Mouse (Mus musculus) skeletal muscle tissue, adult 2 months (tissue): ENCODE measurements around the gene Lpgat1.

Experiments used
- DNase-seq: peaks from one replicate; pipeline ENCODE4 v3.0.0-alpha.2; 2012; ENCODE audit warnings: low read depth, low spot score

Lpgat1 gene

DNA sequence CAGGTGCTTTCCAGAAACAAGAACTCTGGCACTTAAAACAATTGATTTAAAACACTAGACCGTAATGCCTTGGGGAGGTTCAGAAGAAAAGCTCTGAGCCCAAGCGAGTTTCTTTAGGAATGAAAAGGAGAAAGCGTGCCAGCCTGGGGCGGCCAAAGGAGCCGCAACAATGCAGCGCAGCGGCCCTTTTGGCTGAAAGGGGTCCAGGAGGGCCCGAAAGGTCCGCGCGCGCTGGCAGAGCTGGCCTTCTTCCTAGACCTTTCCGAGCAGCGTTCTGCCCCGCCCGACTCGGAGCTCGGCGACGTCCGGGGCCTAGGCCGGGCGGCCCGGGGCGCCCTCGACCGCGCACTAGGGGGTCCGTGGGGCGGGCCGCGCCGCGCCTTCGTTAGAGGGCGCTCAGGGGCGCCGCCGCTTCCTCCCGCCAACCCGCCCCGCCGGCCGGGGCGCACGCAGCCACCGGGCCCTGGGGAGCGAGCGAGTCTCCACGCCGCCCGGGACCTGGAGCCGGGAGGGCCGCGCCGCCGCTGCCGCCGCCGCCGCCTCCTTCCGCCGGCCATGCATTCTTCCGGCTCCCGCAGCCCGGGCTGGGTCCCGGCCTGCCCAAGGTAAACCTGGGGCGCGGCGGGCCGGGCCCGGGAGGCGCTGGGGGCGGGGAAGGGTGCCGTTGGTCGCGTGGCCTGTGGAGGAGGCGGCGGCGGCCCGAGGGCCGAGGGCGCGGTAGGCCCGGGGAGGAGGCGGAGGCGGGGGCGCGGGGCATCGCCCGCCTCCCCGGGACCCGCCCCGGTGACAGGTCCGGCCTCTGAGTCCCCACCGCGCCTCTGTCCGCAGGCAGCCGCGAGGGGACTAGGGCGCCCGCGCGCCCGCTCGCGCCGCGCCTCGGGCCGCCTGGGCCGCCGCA lies at the start of gene Lpgat1:
Gene Lpgat1, plus strand, starts transcription at position 234 of the 898 bp plus-strand sequence.
- DNase-seq, result peak; percentile 49

DNA sequence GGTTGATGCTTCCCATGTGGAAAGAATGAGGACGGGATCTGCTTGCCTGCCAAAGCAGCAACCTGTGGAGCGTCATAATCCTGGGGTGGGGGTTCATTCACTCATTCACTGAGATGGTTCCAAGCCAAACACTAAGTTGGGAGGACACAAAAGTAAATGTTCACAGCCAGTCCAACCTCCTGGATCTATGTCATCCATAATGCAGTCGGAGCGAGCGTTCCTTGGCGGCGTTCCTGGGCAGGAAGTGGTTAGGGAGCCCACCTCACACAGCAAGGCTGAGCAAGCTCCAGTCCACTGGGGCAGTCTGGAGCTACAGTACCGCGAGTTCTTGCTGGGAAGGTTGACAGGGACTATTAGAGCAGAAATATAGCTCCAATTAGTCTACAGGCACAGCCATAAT lies 49.6 kb upstream of the Lpgat1 start:
- no peak for DNase-seq

DNA sequence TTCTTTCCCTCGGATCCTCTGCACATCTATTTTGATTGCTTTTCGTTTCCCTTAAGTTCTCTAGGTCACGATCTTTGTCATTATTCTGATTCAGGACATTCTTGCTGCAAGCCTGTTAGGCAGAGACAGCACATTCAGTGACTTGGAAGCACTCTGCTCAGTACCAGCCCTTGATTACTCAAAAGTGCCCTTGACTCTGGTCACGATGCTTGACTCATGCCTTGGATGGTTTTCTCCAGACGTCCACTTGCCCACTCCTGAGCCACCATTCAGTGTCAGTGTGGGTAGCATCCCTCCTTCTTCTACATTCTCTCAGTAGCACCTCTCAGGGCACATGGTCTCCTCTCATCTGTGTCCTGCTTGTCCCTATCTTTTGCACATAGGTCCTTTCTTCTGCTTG lies 43.6 kb upstream of the Lpgat1 start:
- no peak for DNase-seq

DNA sequence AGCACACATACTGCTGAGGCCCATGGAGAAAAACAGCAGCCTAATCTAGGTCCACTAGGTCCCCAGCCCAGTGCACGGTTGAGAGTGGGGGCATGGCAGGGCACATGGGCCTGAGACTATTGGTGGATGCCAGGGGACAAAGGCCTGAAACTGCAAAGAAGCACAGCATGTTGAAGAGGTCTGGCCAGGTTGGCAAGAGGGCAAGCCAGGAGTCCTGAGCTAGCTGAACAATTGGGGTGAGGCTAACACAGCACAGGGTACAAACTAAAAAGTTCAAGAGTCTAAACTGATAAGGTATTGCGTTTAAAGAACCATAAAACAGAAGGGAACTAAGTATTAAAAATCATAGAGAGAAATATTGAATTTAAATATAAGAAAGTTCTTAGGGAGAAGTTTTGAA lies 36.0 kb upstream of the Lpgat1 start:
- DNase-seq, result no peak

DNA sequence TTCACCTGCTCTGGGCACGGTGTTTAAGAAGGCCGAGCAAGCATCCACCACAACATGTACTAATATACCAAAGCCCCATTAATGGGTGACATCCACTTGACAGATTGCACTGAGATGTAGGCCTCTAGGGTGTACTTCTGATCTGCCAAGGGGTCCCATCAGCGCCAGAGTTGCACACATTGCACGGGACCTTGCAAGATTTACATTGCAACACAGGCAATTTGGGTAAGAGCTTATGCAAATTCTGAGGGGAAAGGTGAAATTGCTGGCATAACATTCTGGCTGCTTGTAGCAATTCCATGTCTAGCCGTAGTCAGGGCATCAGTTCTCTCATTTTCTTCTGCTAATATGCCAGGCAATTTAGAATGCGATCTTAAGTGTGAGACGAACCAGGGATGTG lies 30.1 kb upstream of the Lpgat1 start:
- DNase-seq, result peak; percentile 7

DNA sequence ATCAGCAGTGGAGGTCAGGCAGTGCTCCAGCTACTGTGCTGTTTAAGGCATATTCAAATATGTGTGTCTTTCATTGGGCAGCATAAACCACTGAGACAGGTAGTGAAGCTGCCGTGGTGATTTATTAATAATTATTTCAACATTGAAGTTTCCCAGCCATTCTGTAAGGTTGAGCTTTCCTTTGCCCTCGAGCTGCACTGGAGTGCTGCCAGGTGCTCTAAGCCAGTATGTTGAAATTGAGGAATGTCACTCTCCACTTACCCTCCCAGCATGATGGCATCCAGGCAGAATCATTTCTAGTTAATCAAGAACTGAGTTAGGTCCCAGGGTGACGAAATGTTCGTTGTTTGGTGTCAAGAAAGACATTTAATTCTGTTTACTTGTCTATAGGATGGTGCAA lies 24.4 kb upstream of the Lpgat1 start:
- no peak for DNase-seq

DNA sequence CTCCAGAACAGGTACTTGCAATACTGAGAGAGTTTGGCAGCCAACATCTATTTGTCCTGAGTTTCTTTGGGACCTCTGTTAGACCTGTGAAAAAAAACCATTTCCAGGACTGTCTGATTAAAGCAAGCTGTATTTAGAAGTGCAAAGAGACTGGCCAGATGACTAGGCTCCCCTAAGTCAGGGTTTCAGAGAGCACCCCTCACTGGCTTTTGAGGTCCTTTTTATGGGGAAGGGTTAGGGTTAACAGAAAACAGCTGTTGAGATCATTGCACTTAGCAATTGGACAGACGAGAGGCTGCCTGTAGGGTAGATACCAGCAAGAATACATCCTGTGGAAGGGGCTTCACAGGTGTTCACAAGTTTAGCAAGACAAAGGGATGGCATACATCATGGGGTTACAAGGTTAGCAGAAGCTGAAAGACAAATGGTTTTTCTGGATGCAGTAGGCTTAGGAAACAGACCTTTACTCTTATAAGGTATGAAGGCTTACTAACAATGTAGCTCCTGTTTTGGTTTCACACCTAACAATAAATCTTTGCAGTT lies 19.3 kb upstream of the Lpgat1 start:
- DNase-seq, result no peak

DNA sequence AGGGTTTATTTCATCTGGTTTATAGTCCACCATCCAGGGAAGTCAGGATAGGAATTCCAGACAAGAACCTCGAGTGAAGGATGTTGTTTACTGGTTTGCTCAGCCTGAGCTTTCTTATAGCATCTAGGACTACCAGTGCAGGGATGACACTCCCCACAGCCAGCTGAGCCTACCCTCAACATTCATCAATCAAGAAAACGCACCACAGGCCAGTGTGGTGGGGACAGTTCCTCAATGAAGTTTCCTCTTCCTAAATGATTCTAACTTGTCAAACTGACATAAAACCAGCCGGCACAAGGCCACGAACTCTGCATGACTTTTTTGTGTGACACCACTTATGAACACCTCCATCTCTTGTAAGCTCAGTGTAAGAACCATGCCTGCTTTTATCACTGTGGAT lies 13.1 kb upstream of the Lpgat1 start:
- DNase-seq, result no peak

DNA sequence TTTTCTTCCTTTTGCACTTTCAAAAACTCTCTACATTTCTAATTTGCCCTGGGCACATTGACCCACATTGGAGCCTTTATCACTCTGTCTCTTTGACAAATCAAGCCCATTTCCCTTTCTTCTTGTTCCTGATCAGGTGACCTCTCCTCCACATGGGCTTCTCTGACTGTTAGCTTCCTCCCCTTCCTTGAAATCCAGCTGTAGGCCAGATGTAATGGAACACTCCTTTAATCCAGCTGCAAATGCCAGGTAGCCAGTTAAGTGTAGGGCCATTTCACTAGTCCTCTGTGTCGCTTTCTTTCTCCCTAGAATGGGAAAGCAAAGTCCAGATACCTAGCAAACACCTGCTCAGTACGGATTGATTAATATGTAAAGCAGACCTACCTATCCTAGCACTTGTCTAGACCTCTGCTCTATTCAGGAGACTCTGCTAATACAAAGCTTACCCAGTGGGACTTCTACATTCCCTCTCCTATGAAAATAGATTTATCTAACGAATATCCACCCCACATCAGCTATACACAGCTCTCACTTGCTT lies 11.0 kb upstream of the Lpgat1 start:
- DNase-seq, result no peak

DNA sequence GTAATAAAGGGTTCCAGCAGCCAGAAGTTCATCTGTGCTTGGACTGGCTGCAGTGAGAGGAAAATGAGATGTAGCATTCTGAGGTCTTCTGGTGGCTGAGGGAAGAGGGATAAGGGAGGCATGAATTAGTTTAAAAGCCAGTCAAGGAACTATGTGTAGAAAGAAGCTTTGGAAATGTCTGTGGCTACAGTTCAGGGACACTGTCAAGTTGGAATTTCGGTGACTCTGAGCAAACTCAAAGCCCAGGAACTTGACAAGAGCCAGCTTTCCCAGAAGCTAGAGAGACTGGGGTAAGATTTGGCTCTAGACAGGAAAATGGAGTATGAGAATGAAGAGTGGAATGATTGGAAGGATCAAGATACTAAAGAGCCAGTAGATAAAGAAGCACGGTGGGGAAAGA lies 7.8 kb upstream of the Lpgat1 start:
- DNase-seq, result no peak

DNA sequence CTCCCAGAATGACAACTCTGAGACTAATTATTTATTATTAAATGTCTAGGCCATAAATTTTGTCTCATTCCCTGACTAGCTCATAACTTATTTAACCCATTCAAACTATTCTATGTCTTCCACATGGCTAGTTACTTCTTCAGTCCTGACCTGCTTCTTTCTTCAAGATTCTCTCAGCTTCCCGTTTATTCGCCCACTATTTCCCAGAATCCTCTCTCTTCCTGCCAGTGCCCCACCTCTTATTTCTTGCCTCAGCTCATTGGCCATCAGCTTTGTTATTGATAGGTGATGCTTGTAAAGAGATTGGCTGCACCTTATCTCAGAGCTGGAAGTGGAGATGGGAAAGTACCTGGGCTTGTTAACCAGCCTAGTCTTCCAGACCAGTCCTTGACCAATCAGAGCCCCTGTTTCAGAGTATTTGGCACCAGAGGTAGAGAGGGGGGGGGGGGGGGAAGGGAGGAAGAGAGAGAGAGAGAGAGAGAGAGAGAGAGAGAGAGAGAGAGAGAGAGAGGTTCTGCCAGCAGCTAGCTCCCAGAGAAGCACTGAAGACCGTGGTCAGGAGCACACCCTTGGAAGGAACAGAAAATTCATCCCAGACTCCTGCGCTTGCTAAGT lies 5.3 kb upstream of the Lpgat1 start:
- DNase-seq, result no peak

DNA sequence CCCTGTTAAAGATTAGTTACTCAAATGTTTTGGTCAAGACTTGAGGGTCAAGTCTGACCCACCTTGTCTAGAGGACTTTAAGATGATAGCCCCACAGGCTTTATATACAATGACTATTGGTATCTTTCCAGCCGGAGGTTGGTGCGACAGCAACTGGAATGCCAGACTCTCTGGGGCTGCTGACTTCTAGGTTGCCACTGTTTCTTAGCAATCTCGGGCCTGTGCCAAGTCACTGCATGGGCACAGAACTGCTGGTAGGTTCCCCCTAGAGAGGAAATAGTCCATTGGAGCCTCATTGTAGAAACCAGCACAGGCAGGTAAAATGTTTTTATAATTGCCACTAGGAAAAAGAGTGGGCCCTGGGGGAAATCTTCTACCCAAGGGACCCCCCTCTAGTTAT lies 3.8 kb upstream of the Lpgat1 start:
- DNase-seq, result no peak

DNA sequence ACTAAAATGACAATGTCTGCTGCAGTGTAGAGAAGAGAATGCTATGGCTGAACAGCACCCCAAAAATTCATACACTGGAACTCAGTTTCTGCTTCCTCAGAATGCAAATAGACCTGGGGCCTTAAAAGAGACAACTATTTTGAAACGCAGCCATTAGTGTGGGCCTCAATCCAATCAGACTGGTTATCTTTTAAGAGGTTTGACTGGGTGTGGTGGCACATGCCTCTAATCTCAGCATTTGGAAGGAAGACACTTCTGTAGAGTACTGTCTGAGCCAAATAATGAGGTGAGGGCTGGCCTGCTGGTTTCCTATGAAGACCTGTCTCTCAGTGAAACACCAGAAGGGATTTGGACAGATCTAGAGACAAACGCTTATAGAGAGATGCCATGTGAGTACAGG lies 2.5 kb upstream of the Lpgat1 start:
- DNase-seq, result no peak

DNA sequence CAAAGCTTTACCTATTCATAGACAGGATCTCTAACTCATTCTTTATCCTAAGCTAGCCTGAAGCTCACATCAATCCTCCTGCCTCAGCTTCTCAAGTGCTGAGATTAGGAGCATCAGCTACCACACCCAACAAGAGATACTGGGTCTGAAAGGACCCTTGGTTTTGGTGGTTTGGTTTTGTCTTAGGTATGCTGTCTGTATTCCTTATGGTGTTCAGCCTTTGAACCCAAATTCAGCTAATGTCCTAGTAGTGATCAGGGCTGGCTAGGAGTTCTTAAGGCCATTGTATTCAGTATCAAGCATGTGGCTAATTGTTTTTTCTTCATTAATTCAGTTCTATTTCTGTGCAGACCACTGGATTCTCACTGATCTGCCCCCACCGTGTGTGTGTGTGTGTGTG lies 493 bp upstream of the Lpgat1 start:
- DNase-seq, result no peak

DNA sequence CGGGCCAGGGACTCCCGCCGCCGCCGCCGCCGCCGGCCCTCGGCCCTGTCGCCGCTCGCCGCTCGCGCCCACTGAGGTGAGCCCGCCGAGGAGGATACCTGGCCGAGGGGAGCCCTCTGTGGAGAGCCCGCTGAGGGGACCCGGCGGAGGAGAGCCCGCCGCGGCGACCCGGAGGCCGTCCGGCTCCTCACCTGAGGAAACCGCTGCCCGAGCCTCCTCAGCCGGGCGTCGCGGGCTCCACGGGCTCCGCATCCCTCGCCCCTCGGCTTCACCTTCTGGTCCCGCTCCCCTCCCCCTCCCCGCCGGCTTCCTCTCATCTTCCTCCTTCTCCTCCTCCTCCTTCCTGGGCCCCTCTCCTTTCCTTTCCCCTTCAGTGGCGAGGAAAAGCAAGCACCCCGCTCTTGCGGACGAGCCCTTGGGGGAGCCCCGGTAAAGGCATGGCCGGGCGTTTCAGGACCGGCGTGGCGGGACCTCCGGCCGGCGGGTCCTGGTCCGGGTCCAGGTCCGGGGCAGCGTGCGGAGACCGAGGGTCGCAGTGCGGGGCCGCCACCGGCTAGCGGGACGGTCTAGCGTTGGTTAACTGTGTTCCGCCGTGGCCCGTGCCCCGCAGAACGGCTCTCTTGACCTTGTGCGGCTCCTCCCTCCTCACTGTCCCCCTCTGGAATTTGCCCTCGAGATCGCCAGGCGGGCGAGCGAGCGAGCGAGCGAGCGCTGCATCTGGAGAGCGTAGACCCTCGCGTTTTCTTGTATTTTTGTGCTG lies 1.1 kb downstream of the Lpgat1 start:
- no peak for DNase-seq

DNA sequence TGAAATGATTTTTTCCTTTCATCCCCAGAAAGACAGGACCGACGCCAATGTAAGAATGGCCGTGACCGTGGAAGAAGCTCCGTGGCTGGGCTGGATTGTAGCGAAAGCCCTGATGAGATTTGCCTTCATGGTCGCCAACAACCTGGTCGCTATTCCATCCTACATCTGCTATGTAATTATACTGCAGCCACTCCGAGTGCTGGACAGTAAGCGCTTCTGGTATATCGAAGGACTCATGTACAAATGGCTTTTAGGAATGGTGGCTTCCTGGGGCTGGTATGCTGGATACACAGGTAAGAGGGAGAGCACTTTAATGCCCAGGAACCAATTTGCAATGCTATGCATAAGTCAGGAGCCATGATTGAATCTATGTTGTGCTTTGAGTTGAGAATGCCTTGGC lies 1.7 kb downstream of the Lpgat1 start:
- DNase-seq, result no peak

DNA sequence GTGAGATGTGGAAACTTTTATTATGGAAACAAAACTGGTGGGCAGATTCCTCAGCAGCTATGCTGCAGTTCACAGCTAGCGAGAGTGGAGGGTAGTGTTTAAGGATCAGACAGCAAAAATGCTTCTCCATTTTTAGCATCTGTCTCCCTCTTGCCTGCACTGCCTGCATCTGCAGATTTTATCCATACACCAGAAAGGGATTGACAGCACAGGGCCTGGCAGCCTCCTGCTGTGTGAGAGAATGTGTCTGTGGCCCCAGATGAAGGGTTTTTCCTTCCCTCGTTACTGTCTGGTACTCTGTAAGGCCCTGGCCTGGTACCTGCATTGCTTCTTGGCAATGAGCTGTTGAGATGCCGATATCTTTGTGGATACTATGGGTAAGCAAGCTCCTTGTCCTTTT lies 2.8 kb downstream of the Lpgat1 start:
- no peak for DNase-seq

DNA sequence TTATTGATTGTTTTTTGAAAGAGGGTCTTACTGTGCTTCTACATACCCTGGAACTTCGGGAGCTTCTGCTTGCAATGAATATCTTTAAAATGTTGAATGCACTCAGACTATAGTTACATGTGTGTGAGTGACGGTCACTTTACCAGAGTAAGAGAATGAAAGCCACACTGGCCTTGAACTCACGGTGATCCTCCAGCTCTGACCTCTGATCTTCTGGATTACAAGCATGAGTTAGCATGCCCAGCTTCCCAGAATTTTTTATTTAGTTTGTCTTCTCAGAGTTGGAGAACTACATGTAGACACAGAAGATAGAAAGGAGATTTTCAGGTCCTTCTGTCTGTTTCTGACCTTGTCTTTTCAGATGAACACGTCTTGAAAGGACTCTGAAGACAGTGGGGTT lies 5.1 kb downstream of the Lpgat1 start:
- DNase-seq, result no peak

DNA sequence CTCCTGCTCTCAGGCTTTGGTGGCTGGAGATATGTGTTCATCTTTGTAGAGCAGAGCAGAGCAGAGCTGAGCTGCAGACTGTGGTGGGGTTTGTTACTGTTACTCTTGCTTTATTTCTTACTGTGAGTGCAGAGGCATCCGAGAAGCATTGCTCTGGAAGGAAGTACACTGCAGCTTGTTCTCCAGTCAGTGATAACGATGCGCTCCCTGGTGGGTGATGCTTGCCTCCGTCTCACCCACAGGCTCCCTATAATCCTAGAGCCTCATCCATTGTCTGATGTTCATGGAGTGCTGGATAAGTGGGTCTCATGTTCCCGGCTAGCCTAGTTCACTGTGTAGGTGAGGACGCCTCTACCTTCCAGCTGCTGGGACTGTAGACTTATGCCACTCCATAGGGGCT lies 6.0 kb downstream of the Lpgat1 start:
- DNase-seq, result no peak

DNA sequence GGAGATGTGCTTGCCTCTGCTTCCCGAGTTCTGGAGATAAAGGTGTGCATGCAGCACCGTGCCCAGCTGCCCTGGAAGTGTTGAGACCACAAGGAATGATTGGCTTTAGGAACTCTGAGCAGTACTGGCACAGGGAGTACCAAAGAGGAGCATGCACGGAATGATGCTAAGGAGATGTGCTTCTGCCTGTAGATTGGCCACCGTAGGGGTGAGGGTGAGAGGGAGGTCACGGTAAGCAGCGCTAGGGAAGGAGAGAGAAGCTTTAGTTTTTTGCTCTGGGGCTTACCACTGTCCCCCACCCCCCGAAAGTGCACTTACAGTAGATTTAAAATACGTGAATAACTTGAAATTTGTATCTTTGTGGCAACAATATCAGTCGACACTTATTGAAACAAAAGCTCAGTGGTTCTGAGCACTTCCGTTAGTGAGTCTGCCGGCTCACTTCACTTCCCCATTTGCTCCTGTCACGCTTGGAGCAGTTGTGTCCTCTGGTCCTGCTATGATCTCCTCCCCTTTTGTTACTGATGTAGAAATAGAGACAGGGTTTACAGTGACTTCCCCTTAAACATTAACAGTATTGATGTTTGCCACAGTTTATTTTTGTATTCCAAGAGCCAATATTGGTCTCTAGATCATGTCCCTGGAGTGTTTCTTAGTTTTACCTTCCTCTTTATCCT lies 6.9 kb downstream of the Lpgat1 start:
- no peak for DNase-seq

DNA sequence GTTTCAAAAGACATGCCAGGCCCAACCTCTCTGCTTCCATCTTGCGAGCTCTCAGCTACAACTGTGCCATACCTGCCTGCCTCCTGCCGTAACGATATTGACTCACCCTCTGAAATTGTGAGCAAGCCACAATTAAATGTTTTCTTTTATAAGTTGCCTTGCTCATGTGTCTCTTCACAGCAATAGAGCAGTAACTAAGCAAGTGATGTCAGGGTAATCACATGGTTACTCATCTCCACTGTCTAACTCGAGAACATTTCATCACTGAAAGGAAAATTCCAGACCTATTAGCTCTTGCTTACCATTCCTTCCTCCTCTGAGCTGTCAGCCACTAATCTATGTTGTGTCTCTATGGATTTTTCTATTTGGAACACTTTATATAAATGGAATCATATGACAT lies 15.0 kb downstream of the Lpgat1 start:
- no peak for DNase-seq

DNA sequence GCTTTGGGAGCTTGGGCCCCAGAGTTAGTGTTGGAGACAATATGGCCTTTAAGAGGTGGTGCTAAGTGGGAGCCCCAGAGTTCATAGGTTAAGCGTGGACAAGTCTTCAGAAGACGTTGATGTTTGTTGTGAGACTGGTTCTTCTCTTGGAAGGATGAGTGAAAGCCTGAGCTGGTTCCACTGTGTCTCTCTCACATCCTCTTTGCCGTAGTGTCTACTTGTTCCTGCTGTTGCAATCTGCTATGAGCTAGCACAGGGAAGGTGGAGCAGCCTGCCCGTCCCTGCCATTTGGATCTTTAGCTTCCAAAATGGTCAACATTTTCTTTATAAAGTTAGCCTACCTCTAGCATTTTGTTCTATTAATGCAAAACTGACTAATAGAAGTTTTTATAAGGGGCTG lies 16.2 kb downstream of the Lpgat1 start:
- DNase-seq, result no peak
